Mouse (Mus musculus) left cerebral cortex, adult 9 months (tissue): ENCODE results near the gene Opn4.

Experiments used
- DNase-seq, 2 experiments: peaks; one replicate each; pipeline ENCODE4 v3.0.0; 2022; ENCODE audit warnings: low spot score in 2 of 2

Gene Opn4

DNA sequence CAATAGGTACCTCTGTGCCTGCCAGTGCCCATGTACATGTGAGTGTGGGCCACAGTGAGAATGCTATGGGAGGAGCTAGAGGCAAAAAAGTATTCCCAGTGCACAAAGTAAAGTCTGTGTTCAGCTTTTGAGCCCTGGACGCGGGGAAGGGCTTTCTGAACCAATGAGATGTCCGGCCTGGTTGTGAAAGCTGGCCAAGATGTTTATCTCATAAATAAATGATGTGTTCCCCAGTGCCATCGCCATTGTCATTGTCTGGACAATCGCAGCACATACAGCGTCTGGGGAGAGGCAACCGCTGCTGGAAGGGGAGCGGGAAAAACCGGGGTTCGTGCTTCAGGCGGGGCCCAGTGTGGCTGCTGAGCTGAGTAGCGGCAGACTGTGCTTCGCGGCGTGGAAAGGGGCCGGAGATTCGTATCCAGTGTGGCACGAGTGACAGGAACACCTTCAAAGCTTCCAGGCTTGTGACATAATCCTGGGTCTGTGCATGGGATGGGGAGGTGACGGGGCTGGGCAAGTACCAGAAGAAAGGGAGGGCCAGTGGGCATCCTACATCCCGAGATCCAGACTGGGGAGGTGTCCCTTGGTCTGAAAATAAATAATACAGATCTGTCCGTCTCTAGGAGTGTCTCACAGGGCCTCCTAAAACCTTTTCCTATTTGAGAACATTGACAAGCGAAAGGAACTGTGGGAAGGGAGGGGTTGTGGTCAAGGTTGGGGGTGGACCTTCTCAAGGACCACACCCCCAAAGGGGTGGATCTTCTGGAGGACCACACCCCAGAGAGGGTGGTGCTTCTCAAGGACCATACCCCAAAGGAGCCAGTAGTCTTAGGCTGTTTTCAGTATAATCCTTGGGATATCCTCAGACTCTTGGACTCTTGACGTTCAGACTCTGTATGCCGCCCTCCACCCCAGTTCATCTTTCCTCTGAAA lies 8.9 kb downstream of the Opn4 start:
- DNase-seq: peak in 1 of 2 experiments; percentile 28

DNA sequence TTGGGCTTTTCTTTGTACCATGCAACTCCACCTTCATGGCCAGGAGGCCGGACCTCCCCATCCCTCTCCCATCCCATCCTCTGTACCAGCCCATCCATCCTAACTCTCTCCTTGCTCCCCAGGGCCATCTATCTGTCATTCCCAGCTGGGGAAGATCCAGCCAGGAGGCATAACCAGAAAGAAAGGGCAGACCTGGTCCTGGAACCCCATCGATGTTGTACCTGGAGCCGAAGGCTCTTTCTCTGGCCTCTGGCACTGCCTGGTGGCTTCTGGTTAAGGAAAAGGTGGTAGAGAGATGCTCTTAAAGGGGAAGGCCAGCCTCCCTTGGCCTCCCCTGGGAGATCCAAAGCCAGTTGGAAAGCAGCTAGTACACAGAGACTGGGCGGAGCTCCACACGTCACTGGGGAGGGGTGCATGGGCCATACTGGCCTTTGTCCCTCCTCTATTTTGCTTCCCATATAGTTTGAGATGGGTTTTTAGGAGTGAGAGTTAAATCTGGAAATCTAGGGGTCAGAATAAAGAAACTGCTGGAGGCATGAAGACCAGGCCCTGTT lies 9.8 kb downstream of the Opn4 start:
- DNase-seq: peak in 1 of 2 experiments; percentile 36

GRCm38 (mm10) chr14:34589185-34589713 lies 10.7 kb downstream of the Opn4 start:
- no peak for DNase-seq

GRCm38 (mm10) chr14:34588498-34588897 lies 11.4 kb downstream of the Opn4 start, which contains the start of gene Ldb3:
Gene Ldb3, minus strand, starts transcription at chr14:34588682.
- no peak for DNase-seq

GRCm38 (mm10) chr14:34588005-34588404 lies 11.9 kb downstream of the Opn4 start:
- no peak for DNase-seq

DNA sequence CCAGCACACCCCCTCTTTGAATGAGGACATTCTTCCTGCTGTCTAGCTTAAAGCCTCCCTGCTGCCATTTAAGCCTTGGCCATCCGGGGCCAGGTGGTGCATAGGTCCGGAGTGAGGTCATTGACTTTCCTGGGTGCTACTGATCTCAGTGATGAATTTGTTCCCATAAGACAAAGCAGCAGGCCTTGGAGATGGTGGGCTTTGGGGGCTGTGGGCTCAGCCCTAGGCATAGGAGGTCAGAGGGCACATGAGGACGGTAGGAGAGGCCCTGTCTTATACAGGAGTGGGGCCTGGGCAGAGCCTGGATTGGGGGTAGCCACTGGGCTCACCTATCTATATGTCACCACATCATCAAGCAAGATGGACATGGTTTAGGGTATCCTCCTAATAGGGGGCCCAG lies 13.1 kb downstream of the Opn4 start:
- DNase-seq: no peak

DNA sequence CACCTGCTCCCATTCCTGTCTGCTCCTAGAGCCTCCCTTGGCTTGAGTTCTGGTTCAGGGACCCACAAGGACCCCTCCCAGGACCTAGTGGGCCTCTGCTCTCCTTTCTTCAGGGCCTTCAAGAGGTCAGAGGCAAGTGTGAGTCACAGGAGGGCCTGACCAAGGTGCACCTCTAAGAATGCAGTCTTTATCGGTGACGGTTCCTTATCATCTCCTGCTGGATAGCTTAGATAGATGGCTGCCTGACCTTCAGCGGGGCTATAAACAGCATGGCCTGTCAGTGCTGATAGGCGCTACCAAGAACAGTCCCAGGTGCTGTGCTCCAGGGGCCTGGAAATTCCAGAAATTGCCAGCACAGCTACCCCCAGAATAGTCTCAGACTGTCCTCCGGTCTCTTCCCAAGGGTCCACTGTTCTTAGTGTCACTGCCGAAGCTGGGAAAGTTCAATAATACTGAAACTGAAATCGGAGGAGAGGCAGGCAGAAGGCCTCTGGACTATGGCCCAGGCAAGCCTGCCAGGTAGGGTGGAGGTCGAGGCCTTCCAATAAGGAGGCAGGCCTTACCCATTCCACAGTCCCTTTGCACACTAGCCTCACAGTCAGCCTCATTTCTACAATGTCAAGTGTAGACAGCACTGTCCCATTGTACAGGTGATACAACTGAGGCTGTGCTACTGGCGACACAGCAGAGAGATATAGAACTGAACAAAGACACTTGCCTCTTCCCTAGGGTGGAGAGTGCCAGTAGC lies 14.4 kb downstream of the Opn4 start:
- DNase-seq: no peak

DNA sequence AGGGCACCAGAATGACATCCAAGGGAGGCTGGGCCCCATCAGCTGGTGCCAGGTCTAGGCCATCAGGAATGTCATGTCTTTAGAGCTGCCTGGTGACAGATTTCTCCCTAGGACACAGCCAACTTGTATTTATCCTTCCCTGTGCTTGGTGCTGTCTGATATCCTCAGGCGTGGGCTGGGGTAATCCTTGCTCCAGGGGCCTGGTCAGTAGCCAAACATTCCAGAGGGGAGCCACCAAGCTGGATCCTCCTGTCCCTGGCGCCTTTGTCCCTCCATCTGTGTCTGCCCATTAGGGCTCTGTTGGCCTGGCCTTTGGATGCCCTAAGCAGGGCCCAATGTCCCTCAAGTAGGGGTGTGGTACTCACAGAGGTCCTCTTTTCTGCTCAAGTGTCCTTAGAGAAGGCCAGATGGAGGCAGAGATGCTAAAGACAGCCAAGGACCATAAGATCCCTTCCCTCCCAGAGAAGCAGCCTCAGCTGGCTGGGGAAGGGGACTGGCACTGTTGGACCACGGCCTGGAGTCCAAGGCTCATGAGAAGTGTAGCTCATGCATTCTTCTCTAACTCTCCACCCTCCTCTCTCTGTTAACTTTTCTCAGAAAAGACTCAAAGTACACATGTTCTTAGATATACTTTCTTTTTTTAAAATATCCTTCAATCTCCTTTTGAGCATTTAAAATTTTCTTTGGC lies 17.1 kb downstream of the Opn4 start:
- no peak for DNase-seq

DNA sequence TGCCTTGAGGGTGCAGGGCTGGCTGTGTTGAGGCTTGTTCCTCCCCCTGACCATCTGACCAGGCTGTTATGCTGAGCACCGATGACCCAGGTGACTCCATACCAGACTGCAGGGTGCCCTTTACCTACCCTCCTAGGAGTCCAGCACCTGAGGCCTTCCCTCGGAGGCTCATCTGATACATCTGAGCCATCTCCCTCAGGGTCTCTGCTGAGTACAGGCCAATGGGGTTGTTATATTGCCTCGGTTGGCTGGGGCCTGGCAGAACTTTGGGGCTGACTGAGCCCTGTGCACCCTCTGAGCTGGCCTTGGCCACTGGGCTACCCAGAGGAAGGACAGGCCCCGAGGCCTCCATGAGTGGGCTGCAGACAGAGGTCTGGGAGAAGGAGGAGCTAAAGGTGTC lies 23.1 kb downstream of the Opn4 start:
- no peak for DNase-seq

DNA sequence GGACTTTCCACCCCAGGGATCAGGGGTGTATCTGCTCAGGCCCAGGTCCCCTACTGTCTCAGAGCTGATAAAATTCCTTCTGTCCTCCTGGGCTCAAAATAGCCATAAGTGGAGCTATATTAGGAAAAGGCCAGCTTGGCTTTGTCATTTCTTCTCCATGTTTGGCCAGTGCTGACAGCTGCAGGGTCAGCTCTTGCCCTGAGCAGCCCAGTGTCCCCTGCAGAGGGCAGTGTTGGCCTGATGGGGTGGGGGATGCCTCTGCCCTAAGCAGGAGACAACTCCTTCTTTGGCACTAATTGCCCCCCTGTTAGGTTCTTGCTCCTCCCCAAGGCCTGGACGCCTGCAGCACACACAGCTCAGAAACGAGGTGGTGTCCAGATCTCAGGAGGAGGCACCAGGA lies 25.9 kb downstream of the Opn4 start:
- DNase-seq: no peak

- DNase-seq: no peak
Observed at GRCm38 (mm10) chr14:34573348-34573913, 26.5 kb downstream of the Opn4 start.

DNA sequence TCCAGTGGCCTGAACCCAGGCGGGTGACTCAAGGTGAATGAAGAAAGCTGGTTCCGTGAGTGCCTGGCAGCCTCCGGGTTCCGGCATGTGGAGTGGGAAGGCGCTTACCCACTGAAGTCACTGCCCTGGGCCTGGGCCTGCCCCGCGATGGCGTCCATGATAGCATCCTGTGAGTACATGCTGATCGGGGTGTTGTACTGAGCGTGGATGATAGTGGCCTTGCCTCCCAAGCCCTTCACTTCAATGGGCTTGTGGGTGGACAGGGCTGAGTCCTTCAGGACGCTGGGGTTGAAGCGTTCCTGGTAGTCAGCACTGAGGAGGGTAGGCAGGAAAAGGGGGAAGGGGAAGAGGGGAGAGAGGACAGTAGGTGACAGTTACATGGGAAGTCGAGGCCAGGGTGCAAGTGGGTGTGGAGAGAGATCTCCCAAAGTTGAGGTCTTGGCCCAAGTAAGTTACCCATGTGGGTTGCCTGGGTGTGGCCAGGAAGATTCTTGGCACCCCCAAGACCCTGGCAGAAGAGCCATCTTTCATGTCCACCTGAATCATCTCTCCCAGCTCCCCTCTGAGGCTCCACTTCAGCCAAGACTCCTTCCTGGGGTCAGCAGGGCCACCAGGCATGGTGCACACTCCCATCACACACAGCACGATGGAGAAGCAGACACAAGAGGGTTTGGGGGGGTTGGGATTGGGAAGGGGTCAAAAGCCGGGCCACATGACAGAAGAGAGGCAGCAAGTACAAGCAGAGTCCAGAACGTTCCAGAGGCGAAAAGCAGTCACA lies 28.1 kb downstream of the Opn4 start:
- no peak for DNase-seq

DNA sequence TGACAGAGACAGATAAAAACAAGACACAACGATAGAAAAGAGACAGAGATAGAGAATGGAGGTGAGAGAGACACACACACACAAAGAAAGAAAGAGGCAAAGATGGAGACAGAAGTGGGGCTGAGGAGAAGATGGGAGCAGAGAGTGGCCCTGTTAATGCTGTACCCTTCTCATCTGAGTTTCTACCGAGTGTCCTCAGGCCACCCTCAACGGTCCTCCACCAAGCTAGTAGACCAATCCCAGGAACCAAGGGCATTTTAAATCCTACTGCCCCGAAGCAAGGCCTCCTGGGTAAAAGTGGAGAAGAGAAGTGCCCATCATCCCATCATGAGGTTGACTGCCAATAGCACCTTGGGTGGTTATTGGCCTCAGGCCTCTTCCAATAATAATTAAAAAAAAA lies 29.0 kb downstream of the Opn4 start:
- DNase-seq: no peak

GRCm38 (mm10) chr14:34570294-34570693 lies 29.6 kb downstream of the Opn4 start:
- DNase-seq: peak; percentile 45 to 75

DNA sequence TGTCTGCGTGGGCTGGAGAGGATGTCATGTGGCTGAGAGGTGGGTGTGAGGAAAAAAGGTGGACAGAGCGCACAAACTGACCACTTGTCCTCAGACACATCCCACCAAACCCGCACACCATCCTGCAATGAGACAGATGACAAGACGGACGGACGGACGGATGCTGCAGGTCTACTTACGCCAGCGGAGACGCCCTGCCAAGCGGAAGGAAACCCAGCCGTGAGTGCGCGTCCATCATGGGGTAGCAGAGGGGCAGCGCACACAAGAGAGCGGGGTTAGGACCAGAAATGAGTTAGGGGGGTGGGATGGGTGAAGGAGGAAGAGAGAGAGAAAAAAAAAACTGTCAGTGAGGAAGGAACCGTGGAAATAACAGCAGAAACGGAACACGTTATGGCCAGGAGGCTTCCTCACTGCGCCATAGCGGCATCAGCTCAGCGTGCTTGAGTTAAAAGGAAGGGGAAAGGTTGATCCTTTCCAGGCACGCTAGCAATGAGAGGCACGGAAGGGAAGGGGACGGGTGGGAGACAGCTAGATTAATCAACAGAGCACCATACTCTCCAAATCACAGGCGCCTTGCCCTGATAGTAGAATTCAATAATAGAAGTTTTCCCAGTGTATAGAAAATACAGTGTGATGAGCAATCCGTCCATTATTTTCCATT lies 30.3 kb downstream of the Opn4 start:
- DNase-seq: no peak

- no peak for DNase-seq
Observed at GRCm38 (mm10) chr14:34568626-34569025, 31.3 kb downstream of the Opn4 start.

GRCm38 (mm10) chr14:34567697-34568096 lies 32.2 kb downstream of the Opn4 start:
- no peak for DNase-seq

GRCm38 (mm10) chr14:34566530-34566929 lies 33.4 kb downstream of the Opn4 start:
- no peak for DNase-seq

DNA sequence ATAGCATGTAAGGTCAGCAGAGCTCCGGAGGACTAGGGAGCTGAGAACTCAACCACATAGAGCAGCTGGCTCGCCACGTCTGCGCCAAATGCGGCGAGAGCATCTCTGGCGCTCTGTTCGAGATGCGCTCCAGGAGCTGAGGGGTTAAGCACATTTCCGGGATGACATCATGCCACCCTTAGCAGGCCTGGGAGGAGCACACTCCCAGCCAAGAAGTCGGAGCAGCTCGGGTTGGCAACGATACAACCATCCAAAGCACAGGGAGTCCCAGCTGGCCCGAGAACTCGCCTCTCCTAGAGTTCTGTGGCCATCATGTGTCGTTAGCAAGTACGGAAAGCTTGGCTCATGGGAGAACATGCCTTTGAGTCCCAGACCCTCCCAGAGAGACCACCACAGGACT lies 34.2 kb downstream of the Opn4 start:
- DNase-seq: no peak

- no peak for DNase-seq
Observed at GRCm38 (mm10) chr14:34564646-34565045, 35.3 kb downstream of the Opn4 start.
